Mouse (Mus musculus): Measurements from ENCODE around the gene C1qbp. TPM values are rescaled to one million over a fixed set of nuclear protein-coding genes. Genes with fewer than 3 reads are reported as not detected.

C1qbp gene
- polyA plus RNA-seq (2015; fragmentation: Nextera tagmentation; extraction: Ambion mirVana) = 292 and 309 TPM in 2 replicates

GRCm38 (mm10) chr11:70982557-70983228, at the start of gene C1qbp:
Gene C1qbp, minus strand, starts transcription at chr11:70983026.
- Histone ChIP-seq H3K36me3 (ENCODE audit: insufficient read depth, low read length) (peaks cover 33% of the 10 kb centered on the region), H3K27ac (peak within 1 kb of the TSS; percentile 43; the same call in 1 of the 2 replicates), H3K9ac (ENCODE audit: low read depth, low read length) (peak within 1 kb of the TSS; percentile 86), H3K9me3 (replicated peaks; ENCODE audit: low read length) (no peaks in the 10 kb centered on the region), H3K4me2 (ENCODE audit: low read length) (peak within 1 kb of the TSS; percentile 58), H3K27me3 (ENCODE audit: insufficient read depth, low read length) (no peaks in the 10 kb centered on the region), H3K4me3 (replicated peaks; ENCODE audit: low read depth, low read length) (peak within 1 kb of the TSS; percentile 98), H3K4me1 (replicated peaks; ENCODE audit: insufficient read depth, low read length) (0 out of 2 replicates have a peak, but pooled peaks cover 7% of the 10 kb centered on the region)
- peak; percentile 94 for ATAC-seq (replicated peaks; ENCODE audit: low FRiP score, low read depth)
- peak; percentile 93 for DNase-seq (ENCODE audit: low spot score)
- peak; percentile 95 for TF ChIP-seq CTCF (IDR thresholded peaks at IDR 0.05; ENCODE audit: low read depth)
- WGBS = under 1% methylated on average over 60 of the region's 64 CpGs

GRCm38 (mm10) chr11:71032070-71032469, 49.2 kb upstream of the C1qbp start:
- Histone ChIP-seq H3K9ac (ENCODE audit: low read depth, low read length) (0 out of 2 replicates have a peak overlapping the region, but pooled peaks have one; percentile 56), H3K4me2 (ENCODE audit: low read length) (peak overlapping the region; percentile 90), H3K27ac (no peak overlapping the region), H3K4me3 (replicated peaks; ENCODE audit: low read depth, low read length) (peak overlapping the region; percentile 53), H3K36me3 (ENCODE audit: insufficient read depth, low read length) (no peaks in the 10 kb centered on the region), H3K27me3 (ENCODE audit: insufficient read depth, low read length) (no peaks in the 10 kb centered on the region), H3K9me3 (replicated peaks; ENCODE audit: low read length) (no peaks in the 10 kb centered on the region), H3K4me1 (replicated peaks; ENCODE audit: insufficient read depth, low read length) (peaks cover 8% of the 10 kb centered on the region; the same call in 1 of the 2 replicates)
- TF ChIP-seq CTCF (IDR thresholded peaks at IDR 0.05; ENCODE audit: low read depth) = no peak
- ATAC-seq (replicated peaks; ENCODE audit: low FRiP score, low read depth) (no peak), DNase-seq (ENCODE audit: low spot score) (peak; percentile 3)
- 64% methylated on average over 7 of the region's 7 CpGs for WGBS

- no peak for DNase-seq (ENCODE audit: low spot score)
- H3K27ac ChIP-seq = no peak overlapping the region
- no peak overlapping the region for H3K4me3 ChIP-seq (replicated peaks; ENCODE audit: low read depth, low read length)
- H3K4me1 ChIP-seq (replicated peaks; ENCODE audit: insufficient read depth, low read length) = peaks cover 8% of the 10 kb centered on the region; the same call in 1 of the 2 replicates
- H3K9ac ChIP-seq (ENCODE audit: low read depth, low read length) = no peak overlapping the region
- no peak for TF ChIP-seq CTCF (IDR thresholded peaks at IDR 0.05; ENCODE audit: low read depth)
- H3K4me2 ChIP-seq (ENCODE audit: low read length) = no peak overlapping the region
- peaks cover 19% of the 10 kb centered on the region for H3K36me3 ChIP-seq (ENCODE audit: insufficient read depth, low read length)
- whole genome bisulfite sequencing = 73% methylated on average over 3 of the region's 3 CpGs
- H3K27me3 ChIP-seq (ENCODE audit: insufficient read depth, low read length) = no peaks in the 10 kb centered on the region
- no peak for ATAC-seq (replicated peaks; ENCODE audit: low FRiP score, low read depth)
- no peaks in the 10 kb centered on the region for H3K9me3 ChIP-seq (replicated peaks; ENCODE audit: low read length)
Observed at GRCm38 (mm10) chr11:71029403-71030118, 46.7 kb upstream of the C1qbp start.

DNA sequence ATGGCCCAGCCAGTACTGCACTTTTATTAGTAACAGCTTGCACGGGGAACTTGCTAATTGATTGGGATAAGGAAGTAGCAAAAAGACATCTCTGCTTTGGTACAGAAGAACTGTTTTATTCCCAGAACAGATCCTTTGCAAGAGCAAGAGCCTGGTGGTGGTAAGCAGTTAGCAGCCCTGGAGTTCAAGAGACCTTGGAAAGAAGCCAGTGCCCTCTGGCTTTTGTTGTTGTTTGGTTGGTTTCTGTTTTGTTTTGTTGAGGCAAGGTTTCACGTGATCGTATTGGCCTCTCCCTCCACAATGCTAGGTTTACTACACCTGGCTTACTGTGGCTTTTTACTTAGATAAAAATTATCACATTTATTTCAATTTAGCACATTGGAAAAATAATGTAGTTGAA, 45.5 kb upstream of the C1qbp start:
- peaks cover 19% of the 10 kb centered on the region for H3K36me3 ChIP-seq (ENCODE audit: insufficient read depth, low read length)
- no peak overlapping the region for H3K4me2 ChIP-seq (ENCODE audit: low read length)
- peaks cover 8% of the 10 kb centered on the region; the same call in 1 of the 2 replicates for H3K4me1 ChIP-seq (replicated peaks; ENCODE audit: insufficient read depth, low read length)
- DNase-seq (ENCODE audit: low spot score) (no peak), ATAC-seq (replicated peaks; ENCODE audit: low FRiP score, low read depth) (no peak)
- no peak for TF ChIP-seq CTCF (IDR thresholded peaks at IDR 0.05; ENCODE audit: low read depth)
- no peak overlapping the region for H3K27ac ChIP-seq
- H3K4me3 ChIP-seq (replicated peaks; ENCODE audit: low read depth, low read length) = no peak overlapping the region
- 71% methylated on average over 3 of the region's 3 CpGs for WGBS
- H3K27me3 ChIP-seq (ENCODE audit: insufficient read depth, low read length) = no peaks in the 10 kb centered on the region
- H3K9me3 ChIP-seq (replicated peaks; ENCODE audit: low read length) = no peaks in the 10 kb centered on the region
- H3K9ac ChIP-seq (ENCODE audit: low read depth, low read length) = no peak overlapping the region

- Histone ChIP-seq H3K4me1 (replicated peaks; ENCODE audit: insufficient read depth, low read length) (peaks cover 11% of the 10 kb centered on the region; the same call in 1 of the 2 replicates), H3K4me3 (replicated peaks; ENCODE audit: low read depth, low read length) (peak within 1 kb of the TSS; percentile 86), H3K9ac (ENCODE audit: low read depth, low read length) (peak within 1 kb of the TSS; percentile 83), H3K27ac (peak within 1 kb of the TSS; percentile 86), H3K4me2 (ENCODE audit: low read length) (peak within 1 kb of the TSS; percentile 87), H3K36me3 (ENCODE audit: insufficient read depth, low read length) (no peaks in the 10 kb centered on the region), H3K9me3 (replicated peaks; ENCODE audit: low read length) (no peaks in the 10 kb centered on the region), H3K27me3 (ENCODE audit: insufficient read depth, low read length) (no peaks in the 10 kb centered on the region)
- WGBS = under 1% methylated on average over 65 of the region's 71 CpGs
- DNase-seq (ENCODE audit: low spot score) = peak; percentile 100
- peak; percentile 99 for ATAC-seq (replicated peaks; ENCODE audit: low FRiP score, low read depth)
- no peak for TF ChIP-seq CTCF (IDR thresholded peaks at IDR 0.05; ENCODE audit: low read depth)
Observed at GRCm38 (mm10) chr11:71019201-71020068, 36.6 kb upstream of the C1qbp start, which contains the start of the genes Mis12 and Derl2. Gene Mis12, plus strand, starts transcription at chr11:71019611. Gene Derl2, minus strand, starts transcription at chr11:71019841.

Measured in kidney, postnatal 0 days (tissue).